Mouse (Mus musculus) cortical plate, adult 2 months (tissue): ENCODE measurements around the gene Hoxb1. TPM values are rescaled to one million over a fixed set of nuclear protein-coding genes. Genes with fewer than 3 reads are reported as not detected.

Experiments
- H3K27ac ChIP-seq: fragments of 200-500 bp; 2 replicates; pipeline ENCODE4 v1.5.1; 2012; ENCODE audit warnings: low read length, control low read depth, inconsistent platforms; ENCODE audit not compliant: insufficient read depth
- H3K4me1 ChIP-seq: fragments of 200-500 bp; 2 replicates; pipeline ENCODE4 v1.6.1; 2011; ENCODE audit warnings: low read length; ENCODE audit not compliant: control insufficient read depth, insufficient read depth
- H3K4me3 ChIP-seq: fragments of 200-500 bp; 2 replicates; pipeline ENCODE4 v1.5.1; 2011; ENCODE audit warnings: mild to moderate bottlenecking, low read length, control low read depth; ENCODE audit not compliant: insufficient read depth
- CTCF ChIP-seq: fragments of 200-500 bp; IDR thresholded peaks from 2 replicates; pipeline ENCODE4 v1.5.1; 2011; ENCODE audit warnings: mild to moderate bottlenecking, control low read depth, low read length; ENCODE audit not compliant: insufficient read depth; ENCODE audit errors: extremely low read depth
- POLR2A ChIP-seq: fragments of 200-500 bp; IDR thresholded peaks from 2 replicates; pipeline ENCODE4 v1.6.1; 2011; ENCODE audit warnings: mild to moderate bottlenecking, low read length, control low read depth; ENCODE audit not compliant: insufficient read depth; ENCODE audit errors: extremely low read depth
- polyA plus RNA-seq: library from polyadenylated mRNA; depleted of rRNA; stranded (reverse); fragments of >200 nt; gene quantifications from 2 replicates; pipeline ENCODE4 v1.2.3, GENCODE M21; 2012; rRNA removed

Hoxb1 gene
- polyA plus RNA-seq: not detected in 2 replicates

DNA sequence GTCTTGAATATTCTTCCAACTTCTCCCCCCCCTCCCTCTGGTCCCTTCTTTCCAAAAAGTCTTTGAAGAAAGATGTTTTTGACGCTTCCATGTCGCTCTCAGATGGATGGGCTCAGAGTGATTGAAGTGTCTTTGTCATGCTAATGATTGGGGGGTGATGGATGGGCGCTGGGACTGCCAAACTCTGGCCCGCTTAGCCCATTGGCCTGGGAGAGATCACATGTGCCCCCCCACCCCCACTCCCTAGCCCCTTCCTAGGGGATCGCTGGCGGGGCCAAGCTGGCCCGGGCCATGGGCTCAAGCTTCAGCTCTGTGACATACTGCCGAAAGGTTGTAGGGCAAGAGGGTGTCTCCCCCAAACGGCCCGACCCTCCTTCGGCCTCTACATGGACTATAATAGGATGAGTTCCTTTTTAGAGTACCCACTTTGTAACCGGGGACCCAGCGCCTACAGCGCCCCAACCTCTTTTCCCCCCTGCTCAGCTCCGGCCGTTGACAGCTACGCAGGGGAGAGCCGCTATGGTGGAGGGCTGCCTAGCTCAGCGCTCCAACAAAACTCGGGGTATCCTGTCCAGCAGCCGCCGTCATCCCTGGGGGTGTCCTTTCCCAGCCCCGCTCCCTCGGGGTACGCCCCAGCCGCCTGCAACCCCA lies at the start of gene Hoxb1:
TSS of gene Hoxb1 (plus strand) at position 312 of the 651 bp plus-strand sequence.
- H3K4me1 ChIP-seq: no peaks in the 10 kb centered on the region
- no peak within 1 kb of the TSS for H3K27ac ChIP-seq
- no peak for TF ChIP-seq CTCF
- no peak for TF ChIP-seq POLR2A
- no peak within 1 kb of the TSS for H3K4me3 ChIP-seq

DNA sequence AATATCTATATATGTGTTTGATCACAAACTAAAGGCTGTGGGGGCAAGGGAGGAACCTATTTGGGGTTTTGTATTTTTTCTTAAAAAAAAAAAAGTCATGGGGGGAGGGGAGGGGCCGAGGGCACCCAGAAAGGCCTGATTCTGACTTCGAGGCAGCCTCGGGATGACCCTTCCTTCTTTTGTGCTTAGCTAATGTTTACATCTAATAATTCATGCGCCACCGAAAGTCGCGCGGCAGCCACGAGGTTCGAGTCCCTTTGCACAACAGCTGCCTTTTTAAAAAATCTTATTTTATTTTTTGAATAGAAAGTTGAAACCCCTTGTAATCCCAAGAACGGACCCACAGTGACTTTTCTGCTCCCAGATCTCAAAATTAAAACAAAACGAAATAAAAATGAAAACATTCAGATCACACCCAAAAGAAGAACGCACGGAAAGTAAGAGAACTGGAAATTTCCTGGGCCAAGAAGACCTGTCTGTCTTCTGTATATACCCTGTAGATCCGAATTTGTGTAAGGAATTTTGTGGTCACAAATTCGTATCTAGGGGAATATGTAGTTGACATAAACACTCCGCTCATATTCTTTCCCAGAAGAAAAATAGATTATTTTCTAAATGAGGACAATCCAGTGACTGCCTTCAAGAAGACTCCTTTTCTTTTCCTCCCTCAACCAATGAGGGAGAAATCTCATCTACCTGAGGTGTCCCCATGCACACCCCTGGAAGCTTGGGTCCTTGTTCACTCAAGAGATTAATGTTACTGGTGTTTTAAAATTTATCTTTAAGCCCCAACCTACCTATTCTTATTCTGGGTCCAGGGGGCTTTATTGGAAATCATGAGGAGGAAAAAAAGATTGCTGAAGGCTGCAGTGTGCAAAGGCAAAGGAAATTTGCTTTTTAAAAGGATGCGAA lies 48.6 kb upstream of the Hoxb1 start:
- Histone ChIP-seq H3K4me3 (no peak overlapping the region), H3K4me1 (no peaks in the 10 kb centered on the region), H3K27ac (no peak overlapping the region)
- TF ChIP-seq POLR2A (no peak), CTCF (no peak)

DNA sequence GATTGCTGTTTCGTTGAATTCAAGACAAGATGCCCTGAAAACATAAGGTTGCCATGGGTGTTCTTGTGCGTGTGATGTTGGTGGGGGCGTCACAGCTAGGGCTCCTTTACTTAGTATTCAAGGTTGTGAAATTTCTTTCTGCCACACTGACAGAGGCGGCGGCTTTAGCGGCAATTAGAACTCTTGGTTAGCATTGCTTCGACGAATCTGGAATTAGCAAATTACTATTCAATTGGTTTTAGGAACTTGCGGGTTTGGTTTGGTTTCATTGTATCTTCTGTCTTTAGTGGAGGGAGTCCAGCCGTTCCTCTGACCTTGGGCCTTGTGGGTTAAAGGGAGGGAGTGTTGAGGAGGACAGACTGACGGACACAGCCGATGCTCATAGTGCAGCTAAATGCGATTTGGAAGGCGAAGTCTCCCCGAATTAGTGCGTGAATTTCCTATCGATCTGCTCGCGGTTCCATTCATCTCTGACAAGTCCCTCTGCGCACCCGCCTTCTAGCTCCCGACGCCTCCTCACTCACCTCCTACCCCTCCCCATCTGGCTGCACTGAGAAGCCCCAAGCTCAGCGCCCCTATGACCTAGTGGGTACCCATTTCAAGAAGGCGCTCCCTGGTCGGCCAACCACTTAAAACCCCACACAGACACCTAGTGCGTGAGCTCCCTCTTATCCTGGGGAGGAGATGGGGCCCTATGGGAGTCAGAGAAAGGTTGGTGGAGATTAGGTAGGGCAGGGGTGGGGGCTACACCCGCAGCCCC lies 47.8 kb upstream of the Hoxb1 start, which contains the start of gene Hoxb4:
TSS of gene Hoxb4 (plus strand) at position 660 of the 760 bp plus-strand sequence.
- TF ChIP-seq POLR2A (no peak), CTCF (no peak)
- Histone ChIP-seq H3K27ac (no peak within 1 kb of the TSS), H3K4me1 (no peaks in the 10 kb centered on the region), H3K4me3 (no peak within 1 kb of the TSS)

DNA sequence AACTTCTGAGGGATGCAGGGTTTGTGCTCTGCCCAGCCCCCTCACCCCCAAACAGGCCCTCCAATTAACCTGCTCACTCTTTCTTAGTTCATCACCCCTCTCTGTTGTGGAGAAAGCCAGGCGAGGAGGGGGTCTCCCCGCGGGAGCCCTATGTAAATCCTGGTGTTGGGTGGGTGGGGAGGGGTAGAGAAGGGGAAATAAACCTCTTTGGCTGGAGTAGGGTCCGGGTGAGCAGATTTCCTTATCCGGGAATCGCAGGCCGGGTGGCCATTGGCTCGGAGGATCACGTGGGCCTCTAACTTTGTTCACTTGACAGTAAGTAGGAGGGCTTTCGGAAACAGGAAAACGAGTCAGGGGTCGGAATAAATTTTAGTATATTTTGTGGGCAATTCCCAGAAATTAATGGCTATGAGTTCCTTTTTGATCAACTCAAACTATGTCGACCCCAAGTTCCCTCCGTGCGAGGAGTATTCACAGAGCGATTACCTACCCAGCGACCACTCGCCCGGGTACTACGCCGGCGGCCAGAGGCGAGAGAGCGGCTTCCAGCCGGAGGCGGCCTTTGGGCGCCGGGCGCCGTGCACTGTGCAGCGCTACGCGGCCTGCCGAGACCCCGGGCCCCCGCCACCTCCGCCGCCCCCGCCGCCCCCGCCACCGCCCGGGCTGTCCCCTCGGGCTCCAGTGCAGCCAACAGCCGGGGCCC lies 47.0 kb upstream of the Hoxb1 start:
- TF ChIP-seq CTCF (no peak), POLR2A (no peak)

DNA sequence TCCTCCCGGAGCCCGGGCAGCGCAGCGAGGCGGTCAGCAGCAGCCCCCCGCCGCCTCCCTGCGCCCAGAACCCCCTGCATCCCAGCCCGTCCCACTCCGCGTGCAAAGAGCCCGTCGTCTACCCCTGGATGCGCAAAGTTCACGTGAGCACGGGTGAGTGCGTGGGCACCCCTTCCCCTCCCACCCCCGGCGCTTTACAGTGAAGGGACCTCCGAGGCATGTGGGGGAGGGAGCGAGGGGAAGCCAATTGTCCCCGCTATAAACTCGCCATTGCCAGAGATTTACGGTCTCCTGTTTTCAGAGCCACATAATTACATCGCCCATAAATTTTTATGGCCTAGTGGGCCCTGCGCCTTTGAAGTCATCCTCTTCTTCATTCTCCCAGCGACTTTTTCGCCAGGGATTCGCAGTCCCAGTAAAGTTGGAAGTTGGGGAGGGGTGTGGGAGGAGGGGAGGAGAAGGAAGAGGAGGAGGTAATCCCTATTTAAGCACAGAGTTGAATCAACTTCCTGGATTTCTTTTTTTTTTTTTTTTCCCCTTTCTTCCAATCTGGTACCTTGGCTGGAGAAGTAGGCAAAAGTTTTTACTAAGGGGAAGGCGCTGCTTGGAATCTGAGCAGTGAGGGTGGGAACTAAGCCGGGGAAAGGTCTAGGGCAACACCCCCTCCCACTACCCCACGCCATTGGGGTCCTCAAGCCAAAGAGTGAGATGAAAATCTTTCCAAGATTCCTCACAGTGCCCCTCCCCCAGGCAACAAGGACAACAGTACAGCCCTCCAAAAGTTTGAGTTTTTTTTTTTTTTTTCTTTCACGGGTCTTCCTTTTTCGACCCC lies 46.3 kb upstream of the Hoxb1 start:
- no peak for TF ChIP-seq CTCF
- TF ChIP-seq POLR2A: no peak
- Histone ChIP-seq H3K4me3 (no peak overlapping the region), H3K4me1 (no peaks in the 10 kb centered on the region), H3K27ac (no peak overlapping the region)

More for the DNA sequence above, 47.0 kb upstream of the Hoxb1 start:
- H3K27ac ChIP-seq: no peak overlapping the region
- no peaks in the 10 kb centered on the region for H3K4me1 ChIP-seq
- no peak overlapping the region for H3K4me3 ChIP-seq

DNA sequence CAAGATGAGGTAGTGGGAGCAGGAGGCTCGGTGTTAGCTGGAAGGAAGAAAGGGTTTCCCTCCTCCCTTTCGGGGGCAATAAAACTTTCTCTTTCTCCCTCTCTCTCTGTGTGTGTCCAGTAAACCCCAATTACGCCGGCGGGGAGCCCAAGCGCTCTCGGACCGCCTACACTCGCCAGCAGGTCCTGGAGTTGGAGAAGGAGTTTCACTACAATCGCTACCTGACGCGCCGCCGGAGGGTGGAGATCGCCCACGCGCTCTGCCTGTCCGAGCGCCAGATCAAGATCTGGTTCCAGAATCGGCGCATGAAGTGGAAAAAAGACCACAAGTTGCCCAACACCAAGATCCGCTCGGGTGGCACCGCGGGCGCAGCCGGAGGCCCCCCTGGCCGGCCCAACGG lies 45.6 kb upstream of the Hoxb1 start:
- Histone ChIP-seq H3K27ac (no peak overlapping the region), H3K4me3 (no peak overlapping the region), H3K4me1 (no peaks in the 10 kb centered on the region)
- TF ChIP-seq POLR2A (no peak), CTCF (no peak)

DNA sequence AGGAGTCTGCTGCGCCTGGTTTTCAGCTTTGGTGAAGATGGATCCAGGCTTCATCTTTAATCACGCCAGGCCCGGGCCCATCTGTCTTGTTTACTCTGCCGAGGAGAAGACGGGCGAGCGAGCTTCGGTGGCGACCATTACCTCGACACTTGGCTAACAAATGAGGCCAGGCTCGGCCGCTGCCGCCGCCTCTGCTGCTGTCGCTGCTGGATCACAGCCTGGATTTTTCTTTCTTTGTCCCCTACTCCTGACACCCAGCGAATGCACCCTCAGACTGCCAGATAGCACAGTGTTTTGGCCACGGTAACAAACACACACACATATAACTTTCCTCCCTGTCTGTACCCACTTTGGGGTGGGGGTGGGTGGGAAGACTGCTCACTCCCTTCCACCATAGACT lies 44.9 kb upstream of the Hoxb1 start:
- H3K4me3 ChIP-seq: no peak overlapping the region

DNA sequence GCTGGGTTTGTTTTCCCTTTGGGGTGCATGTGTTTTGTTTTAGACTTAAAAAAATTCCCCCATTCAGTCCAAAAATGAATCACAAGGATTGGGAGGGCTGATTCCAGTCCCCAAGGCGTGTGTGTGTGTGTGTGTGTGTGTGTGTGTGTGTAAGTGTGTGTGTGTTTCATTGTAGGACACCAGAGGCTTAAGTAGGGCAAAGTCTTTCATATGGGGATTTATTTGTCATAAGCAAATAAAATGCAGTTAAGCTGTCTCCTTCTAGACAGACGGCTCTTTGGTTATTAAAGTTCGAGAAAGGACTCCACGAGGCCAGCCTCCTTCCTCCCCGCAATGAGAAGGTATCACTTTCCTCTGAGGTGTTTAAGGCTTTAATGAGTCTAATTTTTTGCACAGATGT lies 43.7 kb upstream of the Hoxb1 start:
- Histone ChIP-seq H3K4me1 (no peaks in the 10 kb centered on the region), H3K27ac (no peak overlapping the region), H3K4me3 (no peak overlapping the region)
- TF ChIP-seq POLR2A (no peak), CTCF (no peak)

More for the DNA sequence above, 44.9 kb upstream of the Hoxb1 start:
- TF ChIP-seq POLR2A (no peak), CTCF (no peak)
- Histone ChIP-seq H3K27ac (no peak overlapping the region), H3K4me1 (no peaks in the 10 kb centered on the region)
